Mouse (Mus musculus): ENCODE data around the gene Olfr1441. TPM values are rescaled to one million over a fixed set of nuclear protein-coding genes. Genes with fewer than 3 reads are reported as not detected.

Olfr1441 gene
- polyA plus RNA-seq (2012; rRNA removed) (not detected in 2 replicates), polyA plus RNA-seq (2014; fragmentation: Nextera tagmentation; extraction: Ambion mirVana) (not detected in 2 replicates)

DNA sequence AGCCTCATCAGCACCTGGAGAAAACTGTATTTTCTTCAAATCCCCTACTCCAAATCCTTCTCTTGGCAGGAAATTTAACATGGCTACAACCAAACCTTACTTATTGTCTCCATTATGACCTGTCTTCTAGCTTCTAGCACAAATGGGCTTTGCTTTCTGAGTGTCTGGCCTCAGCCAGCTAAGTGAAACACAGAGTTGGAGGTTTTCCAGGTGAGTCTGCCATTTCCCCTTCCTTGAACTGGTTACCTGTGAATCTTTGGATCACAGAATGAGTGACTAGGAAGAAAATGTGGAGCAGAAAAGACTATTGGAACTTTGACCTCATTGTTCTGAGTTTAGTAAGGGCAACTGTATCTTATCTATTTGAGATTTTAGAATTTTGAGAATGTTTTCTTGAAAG, at the start of gene Olfr1441:
Gene Olfr1441, plus strand, starts transcription at position 73 of the 400 bp plus-strand sequence.
- Histone ChIP-seq H3K4me3 (replicated peaks; ENCODE audit: low read length) (no peak within 1 kb of the TSS), H3K36me3 (ENCODE audit: control insufficient read depth, insufficient read depth, low read length) (no peaks in the 10 kb centered on the region), H3K27me3 (ENCODE audit: control insufficient read depth, insufficient read depth, low read length) (no peaks in the 10 kb centered on the region), H3K9ac (ENCODE audit: low read depth, low read length, severe bottlenecking) (no peak within 1 kb of the TSS), H3K4me1 (ENCODE audit: control insufficient read depth, insufficient read depth, low read length) (no peaks in the 10 kb centered on the region), H3K27ac (replicated peaks; ENCODE audit: low read depth, low read length) (no peak within 1 kb of the TSS), H3K9me3 (ENCODE audit: control insufficient read depth, low read length) (no peaks in the 10 kb centered on the region), H3K4me2 (replicated peaks; ENCODE audit: low read depth, low read length, severe bottlenecking) (no peak within 1 kb of the TSS)
- DNase-seq (ENCODE audit: low spot score) (no peak), ATAC-seq (ENCODE audit: low FRiP score, low read depth) (no peak)
- no peak for TF ChIP-seq POLR2A (IDR thresholded peaks at IDR 0.05; ENCODE audit: borderline replicate concordance, extremely low read depth, insufficient read depth, insufficient read length)

DNA sequence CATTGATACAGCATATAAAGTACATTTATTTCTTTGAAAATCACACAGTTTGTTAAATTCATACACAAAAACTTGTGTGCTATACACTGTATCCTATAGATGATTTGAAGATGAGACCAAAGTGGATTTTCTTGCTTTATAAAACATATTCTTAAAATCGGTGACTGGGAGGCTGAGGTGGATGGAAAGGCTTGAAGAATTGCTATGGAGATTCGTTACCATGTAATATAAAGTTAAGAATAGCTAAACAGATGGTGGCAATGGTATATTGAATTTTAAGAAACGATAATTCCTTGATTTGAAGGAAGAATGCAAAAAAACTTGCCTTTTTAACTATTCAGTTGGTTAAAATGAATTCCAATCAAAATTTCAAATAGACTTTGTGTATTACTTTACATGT, 44.2 kb upstream of the Olfr1441 start:
- ATAC-seq (ENCODE audit: low FRiP score, low read depth) (no peak), DNase-seq (ENCODE audit: low spot score) (no peak)
- Histone ChIP-seq H3K9ac (ENCODE audit: low read depth, low read length, severe bottlenecking) (no peak overlapping the region), H3K27ac (replicated peaks; ENCODE audit: low read depth, low read length) (no peak overlapping the region), H3K9me3 (ENCODE audit: control insufficient read depth, low read length) (no peaks in the 10 kb centered on the region), H3K4me3 (replicated peaks; ENCODE audit: low read length) (no peak overlapping the region), H3K27me3 (ENCODE audit: control insufficient read depth, insufficient read depth, low read length) (no peaks in the 10 kb centered on the region), H3K4me2 (replicated peaks; ENCODE audit: low read depth, low read length, severe bottlenecking) (no peak overlapping the region), H3K4me1 (ENCODE audit: control insufficient read depth, insufficient read depth, low read length) (no peaks in the 10 kb centered on the region), H3K36me3 (ENCODE audit: control insufficient read depth, insufficient read depth, low read length) (no peaks in the 10 kb centered on the region)
- WGBS: 83% methylated on average over 3 of the region's 3 CpGs
- no peak for TF ChIP-seq POLR2A (IDR thresholded peaks at IDR 0.05; ENCODE audit: borderline replicate concordance, extremely low read depth, insufficient read depth, insufficient read length)

DNA sequence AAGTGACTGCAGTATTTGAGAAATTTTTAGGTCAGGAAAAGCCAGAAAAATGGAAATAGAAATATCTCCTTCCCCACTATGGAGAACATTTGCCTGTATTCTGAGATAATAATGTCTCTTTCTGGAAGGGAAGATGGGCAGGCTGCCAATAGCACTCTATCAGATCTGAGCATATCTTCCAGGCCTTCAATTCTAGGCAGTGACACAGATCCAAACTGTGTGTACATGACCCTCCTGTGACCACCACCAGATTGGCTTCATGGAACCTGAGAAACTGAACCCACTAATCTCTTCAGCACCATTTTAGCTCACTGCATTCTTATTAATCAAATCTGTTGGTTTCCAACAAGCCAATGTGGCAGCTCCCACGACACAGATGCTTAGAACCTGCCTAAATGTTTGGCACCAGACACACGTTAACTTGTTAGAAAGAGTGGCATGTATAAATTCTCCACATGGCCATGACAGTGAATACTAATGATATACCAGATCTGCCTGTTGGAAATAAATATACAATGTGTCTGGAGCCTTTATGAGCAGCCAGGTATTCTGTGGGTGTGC, 42.7 kb upstream of the Olfr1441 start:
- DNase-seq (ENCODE audit: low spot score): no peak
- 65% methylated on average over 2 of the region's 2 CpGs for WGBS
- no peaks in the 10 kb centered on the region for H3K36me3 ChIP-seq (ENCODE audit: control insufficient read depth, insufficient read depth, low read length)

DNA sequence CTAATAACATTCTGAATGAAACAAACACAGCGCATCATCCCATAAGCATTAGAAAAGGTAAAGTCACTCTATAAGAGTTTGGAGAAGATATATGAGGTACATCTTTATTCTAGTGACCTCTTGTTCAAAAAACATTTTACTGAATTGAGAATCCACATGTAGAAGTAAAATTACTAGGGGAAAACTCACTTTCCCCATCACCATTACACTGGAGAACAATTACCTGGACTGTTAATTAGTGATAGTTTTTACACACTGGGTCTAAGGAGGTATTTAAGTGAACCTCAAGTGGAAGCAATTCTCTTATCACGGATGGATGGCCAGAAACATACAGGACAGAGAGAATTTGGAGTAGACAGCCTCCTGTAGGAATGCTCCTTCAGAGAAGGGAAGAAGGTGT, 30.3 kb upstream of the Olfr1441 start, which contains the start of gene Olfr1440:
Gene Olfr1440, plus strand, starts transcription at position 301 of the 400 bp plus-strand sequence.
- Histone ChIP-seq H3K4me2 (replicated peaks; ENCODE audit: low read depth, low read length, severe bottlenecking) (no peak within 1 kb of the TSS), H3K9me3 (ENCODE audit: control insufficient read depth, low read length) (no peaks in the 10 kb centered on the region), H3K4me1 (ENCODE audit: control insufficient read depth, insufficient read depth, low read length) (no peaks in the 10 kb centered on the region), H3K36me3 (ENCODE audit: control insufficient read depth, insufficient read depth, low read length) (no peaks in the 10 kb centered on the region), H3K27me3 (ENCODE audit: control insufficient read depth, insufficient read depth, low read length) (no peaks in the 10 kb centered on the region), H3K4me3 (replicated peaks; ENCODE audit: low read length) (no peak within 1 kb of the TSS), H3K27ac (replicated peaks; ENCODE audit: low read depth, low read length) (no peak within 1 kb of the TSS), H3K9ac (ENCODE audit: low read depth, low read length, severe bottlenecking) (no peak within 1 kb of the TSS)
- no peak for TF ChIP-seq POLR2A (IDR thresholded peaks at IDR 0.05; ENCODE audit: borderline replicate concordance, extremely low read depth, insufficient read depth, insufficient read length)
- 81% methylated on average over 2 of the region's 2 CpGs for WGBS
- ATAC-seq (ENCODE audit: low FRiP score, low read depth) (no peak), DNase-seq (ENCODE audit: low spot score) (no peak)

More for the DNA sequence above, 42.7 kb upstream of the Olfr1441 start:
- H3K27ac ChIP-seq (replicated peaks; ENCODE audit: low read depth, low read length): no peak overlapping the region
- H3K4me3 ChIP-seq (replicated peaks; ENCODE audit: low read length): no peak overlapping the region
- H3K9ac ChIP-seq (ENCODE audit: low read depth, low read length, severe bottlenecking): no peak overlapping the region
- no peaks in the 10 kb centered on the region for H3K9me3 ChIP-seq (ENCODE audit: control insufficient read depth, low read length)
- TF ChIP-seq POLR2A (IDR thresholded peaks at IDR 0.05; ENCODE audit: borderline replicate concordance, extremely low read depth, insufficient read depth, insufficient read length): no peak
- no peaks in the 10 kb centered on the region for H3K27me3 ChIP-seq (ENCODE audit: control insufficient read depth, insufficient read depth, low read length)
- H3K4me2 ChIP-seq (replicated peaks; ENCODE audit: low read depth, low read length, severe bottlenecking): no peak overlapping the region
- H3K4me1 ChIP-seq (ENCODE audit: control insufficient read depth, insufficient read depth, low read length): no peaks in the 10 kb centered on the region
- no peak for ATAC-seq (ENCODE audit: low FRiP score, low read depth)

DNA sequence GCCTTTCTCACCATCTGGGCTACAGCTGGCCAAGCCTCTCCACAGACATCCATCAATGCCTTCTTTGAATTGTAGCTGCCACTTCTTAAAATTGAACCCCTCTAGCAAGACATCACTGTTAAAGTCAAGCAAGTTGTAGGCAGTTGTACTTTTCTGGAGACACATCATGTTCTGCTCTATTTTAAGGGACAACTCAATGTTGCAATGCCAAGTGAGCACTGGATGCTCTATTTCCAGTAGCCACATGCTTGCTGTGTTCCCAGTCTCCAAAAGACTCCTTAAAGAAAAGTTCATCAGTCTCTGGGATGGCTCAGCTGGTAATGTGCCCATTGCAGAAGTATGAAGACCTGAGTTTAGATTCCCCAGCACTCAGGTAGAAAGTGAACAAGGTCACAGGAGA, 3.5 kb upstream of the Olfr1441 start:
- DNase-seq (ENCODE audit: low spot score): no peak
- Histone ChIP-seq H3K9ac (ENCODE audit: low read depth, low read length, severe bottlenecking) (no peak overlapping the region), H3K4me3 (replicated peaks; ENCODE audit: low read length) (no peak overlapping the region), H3K36me3 (ENCODE audit: control insufficient read depth, insufficient read depth, low read length) (no peaks in the 10 kb centered on the region), H3K27me3 (ENCODE audit: control insufficient read depth, insufficient read depth, low read length) (no peaks in the 10 kb centered on the region), H3K4me1 (ENCODE audit: control insufficient read depth, insufficient read depth, low read length) (no peaks in the 10 kb centered on the region), H3K4me2 (replicated peaks; ENCODE audit: low read depth, low read length, severe bottlenecking) (no peak overlapping the region), H3K27ac (replicated peaks; ENCODE audit: low read depth, low read length) (peak overlapping the region; percentile 48), H3K9me3 (ENCODE audit: control insufficient read depth, low read length) (no peaks in the 10 kb centered on the region)
- no peak for TF ChIP-seq POLR2A (IDR thresholded peaks at IDR 0.05; ENCODE audit: borderline replicate concordance, extremely low read depth, insufficient read depth, insufficient read length)
- ATAC-seq (ENCODE audit: low FRiP score, low read depth): no peak
